Mouse (Mus musculus) midbrain, embryonic 16.5 days (tissue): Measurements from ENCODE around the gene Cyp24a1. TPM values are rescaled to one million over a fixed set of nuclear protein-coding genes. Genes with fewer than 3 reads are reported as not detected.

Experiments used
- ATAC-seq: fragments of 200-750 bp; cut with Nextera tagmentation; 2 replicates; pipeline ENCODE4 v1.8.0; 2017; ENCODE audit warnings: moderate TSS enrichment
- H3K27ac ChIP-seq: fragments of 300-500 bp; sonication (generic); 2 replicates; pipeline ENCODE4 v1.5.1; 2014; ENCODE audit warnings: mild to moderate bottlenecking, low read length, mixed read lengths
- H3K27me3 ChIP-seq: fragments of 300-500 bp; sonication (generic); 2 replicates; pipeline ENCODE4 v1.6.1; 2014; ENCODE audit warnings: low read depth, low read length, mixed read lengths; ENCODE audit not compliant: control insufficient read depth, insufficient read depth
- H3K36me3 ChIP-seq: fragments of 300-500 bp; sonication (generic); 2 replicates; pipeline ENCODE4 v1.6.1; 2014; ENCODE audit warnings: mild to moderate bottlenecking, low read length, moderate library complexity, mixed read lengths; ENCODE audit not compliant: control insufficient read depth, insufficient read depth
- H3K4me1 ChIP-seq: fragments of 300-500 bp; sonication (generic); 2 replicates; pipeline ENCODE4 v1.6.1; 2014; ENCODE audit warnings: mild to moderate bottlenecking, low read length, mixed read lengths; ENCODE audit not compliant: control insufficient read depth, insufficient read depth
- H3K4me2 ChIP-seq: fragments of 300-500 bp; sonication (generic); 2 replicates; pipeline ENCODE4 v1.6.1; 2014; ENCODE audit warnings: mild to moderate bottlenecking, low read length, mixed read lengths
- H3K4me3 ChIP-seq: fragments of 300-500 bp; sonication (generic); 2 replicates; pipeline ENCODE4 v1.5.1; 2014; ENCODE audit warnings: low read depth, mild to moderate bottlenecking, low read length, moderate library complexity, mixed read lengths
- H3K9ac ChIP-seq: fragments of 300-500 bp; sonication (generic); 2 replicates; pipeline ENCODE4 v1.6.1; 2014; ENCODE audit warnings: low read depth, low read length, mixed read lengths
- H3K9me3 ChIP-seq: fragments of 300-500 bp; sonication (generic); replicated peaks from 2 replicates; pipeline ENCODE4 v1.6.1; 2014; ENCODE audit warnings: mild to moderate bottlenecking, low read length, mixed read lengths; ENCODE audit not compliant: control insufficient read depth, poor library complexity, severe bottlenecking
- WGBS: fragments of 180-500 bp; shearing (Covaris S2); extraction: QIAGEN DNeasy Blood & Tissue Kit; methylation state at CpG from one replicate; pipeline ENCODE4 v1.1.7; 2014; 5-methylcytosine and 5-hydroxymethylcytosine counted together
- polyA plus RNA-seq: library from polyadenylated mRNA; unstranded; fragments of >200 nt; fragmentation: Nextera tagmentation; extraction: Ambion mirVana; gene quantifications from 2 replicates; pipeline ENCODE4 v1.2.1, GENCODE M21; 2015

Cyp24a1 gene
- polyA plus RNA-seq, 1 experiment from 2014 or later: 0.18 TPM

DNA sequence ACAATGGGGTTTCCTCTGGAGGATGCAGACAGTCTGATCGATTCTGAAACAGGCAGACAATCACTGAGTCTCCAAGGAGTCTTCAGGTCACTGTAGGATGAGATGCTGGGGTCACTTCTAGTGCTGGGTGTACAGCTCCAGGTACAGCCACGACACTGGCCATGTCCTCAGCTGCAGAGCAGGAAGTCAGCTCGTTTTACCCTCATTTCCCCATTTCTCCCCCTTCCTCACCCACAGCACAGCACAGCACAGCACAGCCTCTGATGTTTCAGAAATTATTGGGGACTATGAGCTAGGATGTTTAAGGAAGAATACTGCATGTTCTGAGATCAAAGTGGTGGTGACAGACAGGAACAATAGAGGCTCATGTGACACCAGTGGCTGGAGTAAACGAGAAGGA lies 7.0 kb upstream of the Cyp24a1 start:
- Histone ChIP-seq H3K4me3 (no peak overlapping the region), H3K36me3 (no peaks in the 10 kb centered on the region), H3K4me2 (no peak overlapping the region), H3K27me3 (peaks cover 2% of the 10 kb centered on the region), H3K9ac (0 out of 2 replicates have a peak overlapping the region, but pooled peaks have one; percentile 3), H3K27ac (no peak overlapping the region), H3K9me3 (no peaks in the 10 kb centered on the region), H3K4me1 (peaks cover 5% of the 10 kb centered on the region; the same call in 1 of the 2 replicates)
- no peak for ATAC-seq
- WGBS: 38% methylated on average over 4 of the region's 4 CpGs

DNA sequence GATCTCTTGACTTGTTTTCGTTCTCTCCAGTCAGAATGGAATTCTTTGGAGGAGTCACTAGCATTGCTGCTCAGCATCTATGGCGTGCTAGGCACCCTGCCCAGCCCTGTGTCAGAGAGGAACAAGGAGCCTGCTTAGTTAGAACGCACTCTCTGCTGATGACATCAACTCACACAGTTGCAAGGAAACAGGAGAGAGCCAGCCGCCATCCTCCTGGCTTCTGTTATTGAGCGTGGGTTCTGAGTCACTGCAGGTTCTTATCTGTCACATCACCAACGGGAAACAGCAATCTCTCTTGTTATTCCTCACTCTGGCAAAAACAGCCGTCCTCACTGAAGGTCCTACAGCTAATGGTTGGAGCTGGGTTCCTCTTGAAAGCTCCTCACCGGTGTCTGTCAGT lies 6.4 kb upstream of the Cyp24a1 start:
- 69% methylated on average over 8 of the region's 8 CpGs for WGBS
- Histone ChIP-seq H3K4me1 (peaks cover under 1% of the 10 kb centered on the region; the same call in 1 of the 2 replicates), H3K4me2 (no peak overlapping the region), H3K36me3 (no peaks in the 10 kb centered on the region), H3K27me3 (peaks cover 7% of the 10 kb centered on the region), H3K27ac (no peak overlapping the region), H3K9ac (no peak overlapping the region), H3K4me3 (no peak overlapping the region), H3K9me3 (no peaks in the 10 kb centered on the region)
- no peak for ATAC-seq

DNA sequence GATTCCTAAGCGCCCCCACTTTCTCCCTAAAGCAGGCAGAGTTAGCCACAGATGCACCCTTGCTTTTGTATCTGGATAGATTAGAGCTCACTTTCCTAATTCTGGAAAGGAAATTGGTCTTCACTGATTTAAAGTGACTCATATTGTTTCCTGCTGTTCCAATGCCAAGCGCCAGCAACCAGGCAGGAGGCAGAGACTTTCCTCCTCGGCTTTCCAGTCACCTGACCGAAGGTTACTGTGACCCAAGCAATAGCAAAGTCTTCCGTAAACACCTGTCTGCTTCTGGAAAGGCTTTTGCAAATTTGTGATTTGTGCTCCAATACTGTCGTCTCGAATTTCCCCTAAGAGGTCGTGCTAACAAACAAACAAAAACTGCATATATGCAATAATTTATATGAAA lies 1.1 kb upstream of the Cyp24a1 start:
- peaks cover 31% of the 10 kb centered on the region for H3K27me3 ChIP-seq
- 25% methylated on average over 8 of the region's 8 CpGs for WGBS

DNA sequence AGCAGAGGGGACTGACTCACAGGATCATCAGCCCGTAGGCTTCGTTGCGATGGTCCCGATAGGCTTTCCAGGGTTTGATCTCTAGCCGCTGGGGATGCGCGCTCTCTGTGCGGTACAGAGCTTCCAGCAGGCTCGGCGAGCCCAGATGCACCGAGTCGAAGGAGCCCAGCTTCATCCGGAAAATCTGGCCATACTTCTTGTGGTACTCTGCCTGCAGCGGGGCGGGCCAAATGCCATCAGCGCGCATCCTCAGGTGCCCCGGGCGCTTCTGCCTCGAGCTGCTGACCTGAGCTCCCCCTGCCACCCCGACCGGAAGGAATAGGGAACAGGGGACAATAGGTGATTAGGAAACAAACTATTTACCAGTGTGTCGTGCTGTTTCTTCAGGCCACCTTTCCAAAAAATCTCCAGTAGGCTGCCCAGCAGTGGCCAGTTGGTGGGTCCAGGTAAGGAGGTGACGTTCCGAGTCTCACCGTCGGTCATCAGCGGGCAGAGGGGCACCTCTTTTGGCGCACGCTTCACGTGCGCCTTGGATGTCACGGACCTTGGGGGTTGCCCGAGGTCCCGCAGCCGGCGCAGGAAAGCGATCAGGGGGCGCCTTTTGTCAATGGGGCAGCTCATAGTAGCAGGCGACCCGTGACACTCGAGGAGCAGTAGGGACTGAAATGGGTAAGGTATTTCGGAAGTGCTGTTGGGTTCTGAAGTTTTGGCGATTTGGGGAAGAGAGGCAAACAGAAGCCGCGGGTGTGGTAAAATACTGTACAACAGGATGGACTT lies 603 bp downstream of the Cyp24a1 start, which contains the start of gene Pfdn4:
Gene Pfdn4, plus strand, starts transcription at position 275 of the 777 bp plus-strand sequence.
- H3K36me3 ChIP-seq: no peaks in the 10 kb centered on the region
- peak within 1 kb of the TSS; percentile 57 for H3K4me2 ChIP-seq
- H3K9ac ChIP-seq: peak within 1 kb of the TSS; percentile 46; the same call in 1 of the 2 replicates
- no peak within 1 kb of the TSS for H3K27ac ChIP-seq
- peak within 1 kb of the TSS; percentile 28 for H3K4me3 ChIP-seq
- peaks cover 31% of the 10 kb centered on the region for H3K27me3 ChIP-seq
- WGBS: under 1% methylated on average over 46 of the region's 46 CpGs
- no peaks in the 10 kb centered on the region for H3K9me3 ChIP-seq
- H3K4me1 ChIP-seq: peaks cover 18% of the 10 kb centered on the region
- ATAC-seq: no peak

More for the DNA sequence above, 1.1 kb upstream of the Cyp24a1 start:
- no peaks in the 10 kb centered on the region for H3K36me3 ChIP-seq
- no peak overlapping the region for H3K27ac ChIP-seq
- ATAC-seq: no peak
- H3K4me2 ChIP-seq: no peak overlapping the region
- peaks cover 18% of the 10 kb centered on the region for H3K4me1 ChIP-seq
- no peaks in the 10 kb centered on the region for H3K9me3 ChIP-seq
- no peak overlapping the region for H3K9ac ChIP-seq
- no peak overlapping the region for H3K4me3 ChIP-seq

DNA sequence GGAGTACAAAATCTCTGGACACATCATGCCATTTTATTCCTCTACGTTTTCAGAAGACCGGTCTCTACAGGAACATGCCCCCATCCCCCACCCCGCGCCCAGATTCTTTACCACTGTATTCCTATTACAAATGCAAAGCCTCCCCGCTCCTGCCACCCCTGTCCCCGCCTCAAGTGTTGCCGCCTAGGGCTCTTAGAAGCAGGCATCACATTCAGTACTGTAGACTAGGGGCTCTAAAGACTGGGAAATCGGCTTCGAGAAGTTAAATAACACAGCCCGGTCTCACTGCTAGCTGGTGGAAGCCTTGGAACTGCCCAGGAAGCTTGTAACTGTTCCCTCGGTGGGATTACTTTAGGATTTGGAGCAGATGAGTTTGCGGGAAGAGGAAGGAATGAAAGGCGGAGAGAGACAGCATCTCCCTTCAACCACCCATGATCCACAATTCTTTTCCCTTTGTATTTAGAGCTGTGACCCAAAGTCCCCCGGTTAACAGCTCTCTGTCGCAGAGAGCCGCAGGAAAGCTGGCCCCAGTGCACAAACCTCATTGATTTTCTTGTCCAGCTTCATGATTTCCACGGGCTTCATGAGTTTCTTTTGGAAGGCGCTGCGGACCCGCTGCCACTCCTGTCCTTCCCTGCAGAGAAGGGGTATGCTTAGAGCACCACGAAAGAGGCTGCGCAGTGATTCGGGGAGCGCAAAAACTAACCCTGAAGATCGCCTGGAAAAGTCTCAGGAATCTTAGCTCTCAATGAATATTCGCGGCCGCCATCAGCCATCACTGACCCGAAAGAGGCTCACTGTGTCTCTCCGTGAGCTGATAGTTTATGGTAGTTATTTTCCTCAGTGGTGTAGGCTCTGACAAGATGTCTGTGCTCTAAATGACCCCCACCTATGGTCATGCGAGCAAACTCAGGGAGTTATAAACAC lies 1.9 kb downstream of the Cyp24a1 start:
- H3K27me3 ChIP-seq: peaks cover 31% of the 10 kb centered on the region
- H3K27ac ChIP-seq: no peak overlapping the region
- no peak overlapping the region for H3K9ac ChIP-seq
- no peaks in the 10 kb centered on the region for H3K36me3 ChIP-seq
- peaks cover 18% of the 10 kb centered on the region for H3K4me1 ChIP-seq
- WGBS: 6% methylated on average over 31 of the region's 31 CpGs
- H3K4me2 ChIP-seq: no peak overlapping the region
- H3K9me3 ChIP-seq: no peaks in the 10 kb centered on the region
- H3K4me3 ChIP-seq: no peak overlapping the region; the same call in 1 of the 2 replicates
- ATAC-seq: no peak

DNA sequence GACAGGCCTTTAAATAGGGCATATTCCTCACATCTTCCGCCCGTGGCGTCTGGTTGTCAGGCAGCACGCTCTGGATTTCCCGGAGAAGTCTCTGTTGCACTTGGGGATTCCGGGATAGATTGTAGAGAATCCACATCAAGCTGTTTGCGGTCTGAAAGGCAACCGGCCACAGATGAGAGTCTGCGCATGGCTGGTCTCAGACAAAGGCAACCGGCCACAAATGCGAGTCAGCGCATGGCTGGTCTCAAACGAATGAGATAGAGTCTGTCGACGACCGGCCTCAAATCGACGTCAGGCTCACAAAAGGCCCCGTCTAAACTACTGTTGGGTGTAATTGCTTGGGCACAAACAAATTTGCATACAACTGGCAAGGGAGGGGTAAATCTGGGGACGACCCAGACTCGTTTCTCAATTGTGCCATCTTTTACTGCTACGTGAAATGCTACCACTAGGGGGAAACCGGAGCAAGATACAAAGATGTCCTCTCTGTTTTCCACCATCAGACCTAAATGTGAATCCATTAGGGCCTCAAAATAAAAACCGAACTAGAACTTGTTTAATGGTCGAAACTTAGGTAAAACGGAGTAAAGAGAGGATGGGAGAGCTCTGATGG lies 8.9 kb downstream of the Cyp24a1 start:
- no peaks in the 10 kb centered on the region for H3K9me3 ChIP-seq
- 46% methylated on average over 26 of the region's 26 CpGs for whole genome bisulfite sequencing
- no peak overlapping the region for H3K27ac ChIP-seq
- no peak for ATAC-seq
- H3K9ac ChIP-seq: no peak overlapping the region
- H3K27me3 ChIP-seq: no peaks in the 10 kb centered on the region; the same call in 1 of the 2 replicates
- no peaks in the 10 kb centered on the region for H3K36me3 ChIP-seq
- H3K4me3 ChIP-seq: no peak overlapping the region
- no peaks in the 10 kb centered on the region for H3K4me1 ChIP-seq
- 0 out of 2 replicates have a peak overlapping the region, but pooled peaks have one; percentile 13 for H3K4me2 ChIP-seq

DNA sequence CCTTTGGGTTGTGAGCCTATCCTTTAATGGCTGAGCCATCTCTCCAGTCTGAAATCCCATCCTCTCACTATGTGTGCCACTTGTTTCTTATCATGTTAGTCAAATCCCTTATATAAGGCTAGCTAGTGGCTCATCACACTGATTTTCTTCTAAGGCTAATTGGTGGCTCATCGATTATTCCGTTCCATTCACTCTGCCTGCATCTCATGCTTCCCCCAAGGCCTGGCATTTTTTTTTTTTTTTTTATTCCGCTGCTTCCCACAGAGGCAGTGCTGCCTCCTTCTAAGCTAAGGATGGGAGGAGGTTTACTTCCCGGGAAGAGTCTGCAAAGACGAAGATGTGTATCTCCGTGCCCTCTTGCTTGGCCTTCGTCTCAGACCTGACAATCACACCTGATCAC lies 9.7 kb downstream of the Cyp24a1 start:
- Histone ChIP-seq H3K36me3 (no peaks in the 10 kb centered on the region), H3K9me3 (no peaks in the 10 kb centered on the region), H3K4me3 (no peak overlapping the region), H3K4me2 (no peak overlapping the region), H3K9ac (no peak overlapping the region), H3K27me3 (no peaks in the 10 kb centered on the region), H3K27ac (no peak overlapping the region), H3K4me1 (no peaks in the 10 kb centered on the region)
- 55% methylated on average over 7 of the region's 7 CpGs for WGBS
- ATAC-seq: peak; percentile 28; the same call in 1 of the 2 replicates

DNA sequence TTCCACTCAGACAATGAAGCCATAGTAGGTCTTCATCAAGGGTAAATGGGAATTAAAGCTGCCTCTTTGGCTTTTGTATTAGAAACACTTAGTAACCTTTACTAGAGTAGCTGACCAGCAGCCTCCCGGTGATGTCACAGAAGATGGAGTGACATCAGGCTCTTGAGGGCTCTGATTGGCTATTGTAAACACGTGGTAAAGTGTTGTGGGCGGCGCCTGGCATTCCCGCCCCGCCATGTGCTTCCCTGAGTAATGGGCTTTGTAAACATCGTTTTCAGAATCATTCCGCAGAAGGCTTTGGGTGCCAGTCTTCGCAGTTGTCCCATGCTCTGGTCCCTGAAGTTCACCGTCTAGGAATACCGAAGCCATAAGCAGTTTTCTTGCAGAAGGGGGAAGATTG lies 13.0 kb downstream of the Cyp24a1 start:
- no peak for ATAC-seq
- WGBS: 78% methylated on average over 11 of the region's 11 CpGs

More for the DNA sequence above, 13.0 kb downstream of the Cyp24a1 start:
- no peaks in the 10 kb centered on the region for H3K9me3 ChIP-seq
- H3K27ac ChIP-seq: no peak overlapping the region
- no peak overlapping the region for H3K4me2 ChIP-seq
- no peaks in the 10 kb centered on the region for H3K4me1 ChIP-seq
- no peak overlapping the region for H3K4me3 ChIP-seq
- H3K9ac ChIP-seq: no peak overlapping the region
- no peaks in the 10 kb centered on the region for H3K27me3 ChIP-seq
- H3K36me3 ChIP-seq: no peaks in the 10 kb centered on the region
